21 mouse cellular contexts compared by ENCODE assay signal in the genomic region with DNA sequence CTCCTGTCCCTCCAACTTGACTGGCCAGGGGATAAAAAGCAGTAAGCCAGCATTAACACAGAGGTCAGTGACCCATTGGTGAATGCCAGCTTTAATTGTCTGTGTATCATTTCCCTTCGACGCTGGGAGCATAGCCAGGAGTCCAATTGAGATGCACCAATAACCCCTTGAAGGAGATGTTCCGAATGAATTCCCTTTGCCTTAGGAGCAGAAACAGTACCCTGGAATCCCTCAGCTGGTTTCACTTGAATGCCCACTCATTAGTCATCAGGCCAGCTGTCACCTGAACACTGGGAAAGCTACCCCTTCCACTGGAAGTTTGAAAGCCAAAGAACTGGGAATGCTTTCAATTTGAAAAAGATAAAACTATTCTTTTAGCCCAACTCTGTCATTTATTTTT. TPM values are rescaled to one million over a fixed set of nuclear protein-coding genes. Genes with fewer than 3 reads are reported as not detected.
DNase-seq lines count a peak whose midpoint lies in the region; ATAC-seq and TF ChIP-seq lines count a peak whose summit lies in the region.
"Had no signal": no experiment of that assay in that cellular context is flagged by ENCODE, and none has a peak within 500 bp of the region (broad histone marks: within the 10 kb centered on the region; RNA-seq: fewer than 3 reads in every experiment).

No protein-coding gene starts in this region.

- H3K27me3 ChIP-seq in kidney, embryonic 15.5 days = no peaks in the 10 kb centered on the region
- H3K27me3 ChIP-seq: forebrain, embryonic 12.5 days had no signal

- DNase-seq in left cerebral cortex, adult 2 months (ENCODE audit: extremely low spot score in 1 of 2, low spot score in 2 of 2) = no peak
- no peak for DNase-seq in left cerebral cortex, postnatal 36 days (ENCODE audit: low spot score in 2 of 2)
- peak; percentile 36 for DNase-seq in NIH3T3 (ENCODE audit: low read depth)
- DNase-seq in retina, postnatal 1 day = peak; percentile 49
- DNase-seq in heart, postnatal 14 days = no peak
- DNase-seq in adrenal gland, adult 2 months = no peak
- no peak for DNase-seq in gastrocnemius, adult 2 months
- DNase-seq: adrenal gland, postnatal 36 days; cerebellum, adult 2 months; gastrocnemius, postnatal 25 days; heart, adult 2 months; thymus, postnatal 14 days had no signal

- intact Hi-C loops in left cerebral cortex, adult 2 months (cut with DNase I) = no loop called here
- intact Hi-C loops in left cerebral cortex, postnatal 36 days (cut with DNase I) = loop anchor here (5.0 kb wide), 1 partner anchor 106 kb away; no protein-coding TSS in a partner anchor
- intact Hi-C loops in heart, postnatal 14 days (cut with DNase I) = no loop called here
- intact Hi-C loops in gastrocnemius, adult 2 months (cut with DNase I) = no loop called here

- H3K4me1 ChIP-seq in kidney, embryonic 15.5 days = peaks cover 5% of the 10 kb centered on the region; the same call in 1 of the 2 replicates
- H3K4me1 ChIP-seq: forebrain, embryonic 12.5 days had no signal

- H3K4me2 ChIP-seq in kidney, embryonic 15.5 days = no peak overlapping the region
- H3K4me2 ChIP-seq: forebrain, embryonic 12.5 days; midbrain, embryonic 11.5 days had no signal

- no peak for TF ChIP-seq CTCF in left cerebral cortex, adult 2 months (IDR thresholded peaks at IDR 0.05)
- no peak for TF ChIP-seq CTCF in gastrocnemius, adult 2 months (IDR thresholded peaks at IDR 0.05)

- no peak overlapping the region for H3K9ac ChIP-seq in kidney, embryonic 15.5 days
- H3K9ac ChIP-seq: forebrain, embryonic 12.5 days; liver, embryonic 14.5 days had no signal

- peak; percentile 64 for ATAC-seq in kidney, embryonic 15.5 days (replicated peaks; ENCODE audit: low FRiP score)

- H3K36me3 ChIP-seq in kidney, embryonic 15.5 days = no peaks in the 10 kb centered on the region
- H3K36me3 ChIP-seq: embryonic facial prominence, embryonic 10.5 days; forebrain, embryonic 12.5 days; hindbrain, embryonic 10.5 days had no signal

- H3K9me3 ChIP-seq in kidney, embryonic 15.5 days (replicated peaks) = no peaks in the 10 kb centered on the region
- H3K9me3 ChIP-seq: forebrain, embryonic 12.5 days; hindbrain, embryonic 10.5 days had no signal

- peak overlapping the region; percentile 21; the same call in 1 of the 2 replicates for H3K27ac ChIP-seq in left cerebral cortex, adult 2 months
- no peak overlapping the region for H3K27ac ChIP-seq in kidney, embryonic 15.5 days
- H3K27ac ChIP-seq in gastrocnemius, adult 2 months = no peak overlapping the region
- H3K27ac ChIP-seq: embryonic facial prominence, embryonic 10.5 days; forebrain, embryonic 12.5 days; heart, adult 2 months; hindbrain, embryonic 10.5 days; liver, embryonic 14.5 days; macrophage had no signal

- H3K4me3 ChIP-seq in left cerebral cortex, adult 2 months = no peak overlapping the region
- no peak overlapping the region for H3K4me3 ChIP-seq in kidney, embryonic 15.5 days (replicated peaks)
- H3K4me3 ChIP-seq in gastrocnemius, adult 2 months = no peak overlapping the region
- H3K4me3 ChIP-seq: embryonic facial prominence, embryonic 10.5 days; forebrain, embryonic 12.5 days; heart, adult 2 months; hindbrain, embryonic 10.5 days had no signal

- 59% methylated on average over 3 of the region's 3 CpGs for WGBS in kidney, embryonic 15.5 days

RNA-seq across cellular contexts. Expression of gene Slc25a43, which starts 5.1 kb away (rescaled TPM):
- total RNA-seq in left cerebral cortex, adult 2 months (2021) = under 1 TPM in 1 of 2 experiments, not detected in 1; 0.41 TPM
- under 1 TPM; 0.35 to 0.48 TPM for total RNA-seq in left cerebral cortex, postnatal 36 days (2021)
- 2.8 and 3.4 TPM in 2 replicates for polyA plus RNA-seq in kidney, embryonic 15.5 days (2015; fragmentation: Nextera tagmentation; extraction: Ambion mirVana)
- total RNA-seq in heart, postnatal 14 days (2021) = under 1 TPM; 0.32 to 0.38 TPM
- 1 to 10 TPM; 1.0 to 1.1 TPM for total RNA-seq in adrenal gland, adult 2 months (2021)
- polyA plus RNA-seq in adrenal gland, adult 2 months (2012; rRNA removed) = 2.8 and 3.4 TPM in 2 replicates
- not detected for total RNA-seq in gastrocnemius, adult 2 months (2021)
- total RNA-seq: common myeloid progenitor, adult 5-6 weeks; heart, adult 2 months; left cerebral cortex, postnatal 10 days had no signal

RNA-seq across cellular contexts. Expression of gene Slc25a5, which starts 46.9 kb away (rescaled TPM):
- 100 to 1,000 TPM; 302 to 310 TPM for total RNA-seq in left cerebral cortex, adult 2 months (2021)
- 100 to 1,000 TPM; 312 to 340 TPM for total RNA-seq in left cerebral cortex, postnatal 36 days (2021)
- polyA plus RNA-seq in kidney, embryonic 15.5 days (2015; fragmentation: Nextera tagmentation; extraction: Ambion mirVana) = 783 and 885 TPM in 2 replicates
- 100 to 1,000 TPM; 545 to 681 TPM for total RNA-seq in heart, postnatal 14 days (2021)
- 100 to 1,000 TPM; 382 to 504 TPM for total RNA-seq in adrenal gland, adult 2 months (2021)
- 261 and 313 TPM in 2 replicates for polyA plus RNA-seq in adrenal gland, adult 2 months (2012; rRNA removed)
- 10 to 100 TPM; 55.8 to 80.1 TPM for total RNA-seq in gastrocnemius, adult 2 months (2021)

Comparison
In these comparisons a context has a peak if more than half of its experiments do, and no peak if none do; other contexts are left out.
1. DNase-seq: peak in NIH3T3 (single experiment) and retina, postnatal 1 day (single experiment); none in left cerebral cortex, adult 2 months (0 of 2), left cerebral cortex, postnatal 36 days (0 of 2), heart, postnatal 14 days (0 of 2), adrenal gland, adult 2 months (single experiment) and gastrocnemius, adult 2 months (single experiment).